ENCODE assay signal across 17 mouse cellular contexts in genomic region chr13:111860931-111861330, GRCm38 (mm10). TPM values are rescaled to one million over a fixed set of nuclear protein-coding genes. Genes with fewer than 3 reads are reported as not detected.
DNase-seq lines count a peak whose midpoint lies in the region; TF ChIP-seq lines count a peak whose summit lies in the region.
"Had no signal": no experiment of that assay in that cellular context is flagged by ENCODE, and none has a peak within 500 bp of the region (broad histone marks: within the 10 kb centered on the region; RNA-seq: fewer than 3 reads in every experiment).

No protein-coding gene starts in this region.

- TF ChIP-seq CTCF in liver, adult 2 months (IDR thresholded peaks at IDR 0.05; ENCODE audit: low read depth, low read length), result no peak

- DNase-seq in heart, adult 11 months, result peak; percentile 59
- no peak for DNase-seq in heart, postnatal 4 days
- DNase-seq in liver, adult 2 months (ENCODE audit: extremely low read depth, low read depth, low spot score), result peak; percentile 86
- no peak for DNase-seq in liver
- DNase-seq: adrenal gland, adult 2 months; adrenal gland, adult 8-10 months; adrenal gland, postnatal 10 days; adrenal gland, postnatal 14 days; adrenal gland, postnatal 25 days; adrenal gland, postnatal 36 days; B cell, adult 2 months; cerebellum, adult 11 months; cerebellum, adult 11-12 months; cerebellum, adult 18-20 months had no signal

- no peaks in the 10 kb centered on the region for H3K27me3 ChIP-seq in liver, adult 2 months (ENCODE audit: control insufficient read depth, insufficient read depth, low read length)
- H3K27me3 ChIP-seq: CH12.LX, Patski had no signal

- H3K9ac ChIP-seq in liver, adult 2 months (ENCODE audit: low read depth, low read length), result no peak overlapping the region

- no peak overlapping the region for H3K4me3 ChIP-seq in liver, adult 2 months (ENCODE audit: insufficient read depth, low read depth, low read length)

- no peak overlapping the region for H3K27ac ChIP-seq in liver, adult 2 months (replicated peaks; ENCODE audit: insufficient read depth, low read depth, low read length)

- H3K79me2 ChIP-seq in liver, adult 2 months (ENCODE audit: control insufficient read depth, insufficient read depth, low read length), result no peaks in the 10 kb centered on the region

- WGBS in liver, adult 2 months, result 41% methylated on average over 3 of the region's 3 CpGs

- H3K4me1 ChIP-seq in liver, adult 2 months (ENCODE audit: control insufficient read depth, insufficient read depth, low read length), result peaks cover 9% of the 10 kb centered on the region

- no peaks in the 10 kb centered on the region for H3K36me3 ChIP-seq in liver, adult 2 months (ENCODE audit: control insufficient read depth, insufficient read depth, low read length)
- H3K36me3 ChIP-seq: G1E had no signal

- TF ChIP-seq POLR2A in liver, adult 2 months (IDR thresholded peaks at IDR 0.05; ENCODE audit: extremely low read depth, insufficient read depth, low read length), result no peak

RNA-seq across cellular contexts. Expression of gene Map3k1, which starts 52.1 kb away (rescaled TPM):
- total RNA-seq in heart, postnatal 4 days (2021), result 10 to 100 TPM; 29.9 to 33.8 TPM
- total RNA-seq in liver, adult 2 months (2014; rRNA removed), result 7.9 and 8.7 TPM in 2 replicates
- 4.5 and 4.6 TPM in 2 replicates for polyA plus RNA-seq in liver, adult 2 months (2012; rRNA removed)

Comparison
In these comparisons a context has a peak if more than half of its experiments do, and no peak if none do; other contexts are left out.
1. DNase-seq: peak in heart, adult 11 months (single experiment) and liver, adult 2 months (single experiment); none in heart, postnatal 4 days (single experiment) and liver (single experiment).